ENCODE assay signal across 8 mouse cellular contexts in the genomic region with DNA sequence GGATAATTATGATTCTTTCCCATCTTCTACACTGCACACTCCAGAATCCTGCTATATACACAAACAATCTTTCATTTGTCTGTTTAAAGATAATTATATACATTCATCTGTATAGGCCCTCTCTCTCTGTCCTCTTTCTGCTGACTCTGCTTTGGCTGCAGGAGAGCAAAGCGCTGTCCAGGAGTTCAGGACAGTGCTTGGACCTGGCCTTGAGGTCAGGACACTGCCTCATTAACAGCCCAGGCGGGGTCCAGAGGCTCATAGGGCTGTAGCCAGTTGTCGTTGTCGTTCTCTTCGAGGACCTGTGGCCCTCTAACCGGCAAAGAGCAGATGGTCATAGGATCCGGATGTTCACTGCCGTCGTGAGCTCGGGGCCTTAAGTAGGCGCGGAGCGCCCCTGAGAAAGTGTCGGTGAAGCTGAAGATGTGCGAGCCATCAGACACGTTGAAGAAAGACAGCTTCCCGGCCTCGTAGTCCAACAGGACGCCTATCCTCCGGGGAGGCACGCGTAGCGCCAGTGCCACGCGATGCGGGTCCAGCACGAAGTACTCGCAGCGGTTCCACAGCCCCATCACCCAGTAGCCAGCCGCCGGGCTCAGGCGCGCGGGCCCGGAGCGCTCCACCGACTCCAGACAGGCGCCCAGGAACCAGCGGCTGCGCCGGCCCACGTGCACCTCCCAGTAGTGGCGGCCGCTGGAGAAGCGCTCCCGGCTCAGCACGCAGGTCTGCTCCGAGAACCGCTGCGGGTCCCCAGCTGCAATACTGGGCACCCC. TPM values are rescaled to one million over a fixed set of nuclear protein-coding genes. Genes with fewer than 3 reads are reported as not detected.
DNase-seq lines count a peak whose midpoint lies in the region; ATAC-seq lines count a peak whose summit lies in the region.

No protein-coding gene starts in this region.

- 0 out of 2 replicates have a peak, but pooled peaks cover 6% of the 10 kb centered on the region for H3K4me1 ChIP-seq in heart, embryonic 11.5 days (ENCODE audit: control insufficient read depth, insufficient read depth, low read length)
- H3K4me1 ChIP-seq in forebrain, embryonic 15.5 days = peaks cover 8% of the 10 kb centered on the region; the same call in 1 of the 2 replicates
- H3K4me1 ChIP-seq in midbrain, embryonic 15.5 days = peaks cover 8% of the 10 kb centered on the region

- H3K9me3 ChIP-seq in heart, embryonic 11.5 days (replicated peaks; ENCODE audit: control insufficient read depth, low read length) = no peaks in the 10 kb centered on the region
- no peaks in the 10 kb centered on the region for H3K9me3 ChIP-seq in forebrain, embryonic 15.5 days
- no peaks in the 10 kb centered on the region for H3K9me3 ChIP-seq in midbrain, embryonic 15.5 days

- H3K27me3 ChIP-seq in heart, embryonic 11.5 days (ENCODE audit: control insufficient read depth, insufficient read depth, low read length) = peaks cover 22% of the 10 kb centered on the region
- peaks cover 10% of the 10 kb centered on the region for H3K27me3 ChIP-seq in forebrain, embryonic 15.5 days
- H3K27me3 ChIP-seq in midbrain, embryonic 15.5 days (replicated peaks) = peaks cover 5% of the 10 kb centered on the region; the same call in 1 of the 2 replicates

- 6% methylated on average over 49 of the region's 50 CpGs for WGBS in heart, embryonic 11.5 days (ENCODE audit: insufficient replicate concordance)
- WGBS in forebrain, embryonic 15.5 days = 8% methylated on average over 50 of the region's 50 CpGs
- WGBS in midbrain, embryonic 15.5 days = 8% methylated on average over 50 of the region's 50 CpGs

- no peaks in the 10 kb centered on the region for H3K36me3 ChIP-seq in heart, embryonic 11.5 days (ENCODE audit: control insufficient read depth, insufficient read depth, low read length)
- no peaks in the 10 kb centered on the region for H3K36me3 ChIP-seq in forebrain, embryonic 15.5 days
- no peaks in the 10 kb centered on the region for H3K36me3 ChIP-seq in midbrain, embryonic 15.5 days (replicated peaks)

- H3K4me3 ChIP-seq in heart, embryonic 11.5 days (ENCODE audit: low read depth, low read length) = peak overlapping the region; percentile 38
- H3K4me3 ChIP-seq in forebrain, embryonic 15.5 days = peak overlapping the region; percentile 42
- H3K4me3 ChIP-seq in midbrain, embryonic 15.5 days = peak overlapping the region; percentile 44

- DNase-seq in heart, adult 8-10 months (ENCODE audit: low spot score) = no peak
- peak; percentile 33 for DNase-seq in WW6 (ENCODE audit: low read depth, low spot score)
- DNase-seq in left cerebral cortex, postnatal 25 days (ENCODE audit: low spot score in 2 of 2) = peak; percentile 22 to 27
- no peak for DNase-seq in cerebellum, adult 11-12 months
- no peak for DNase-seq in layer of hippocampus, adult 9-11 months

- H3K4me2 ChIP-seq in heart, embryonic 11.5 days = peak overlapping the region; percentile 67
- H3K4me2 ChIP-seq in forebrain, embryonic 15.5 days (replicated peaks) = peak overlapping the region; percentile 61
- peak overlapping the region; percentile 87 for H3K4me2 ChIP-seq in midbrain, embryonic 15.5 days

- no peak for ATAC-seq in heart, embryonic 11.5 days (replicated peaks; ENCODE audit: insufficient number of reproducible peaks, low FRiP score, low TSS enrichment)
- peak; percentile 51 for ATAC-seq in forebrain, embryonic 15.5 days (replicated peaks)
- ATAC-seq in midbrain, embryonic 15.5 days (replicated peaks) = peak; percentile 90

- intact Hi-C loops in left cerebral cortex, postnatal 25 days (cut with DNase I) = no loop called here

- H3K9ac ChIP-seq in heart, embryonic 11.5 days (ENCODE audit: low read depth, low read length) = peak overlapping the region; percentile 23; the same call in 1 of the 2 replicates
- H3K9ac ChIP-seq in forebrain, embryonic 15.5 days (replicated peaks) = peak overlapping the region; percentile 42
- H3K9ac ChIP-seq in midbrain, embryonic 15.5 days = peak overlapping the region; percentile 43

- H3K27ac ChIP-seq in heart, embryonic 11.5 days (ENCODE audit: low read depth, low read length) = no peak overlapping the region
- no peak overlapping the region for H3K27ac ChIP-seq in forebrain, embryonic 15.5 days (replicated peaks)
- H3K27ac ChIP-seq in midbrain, embryonic 15.5 days = no peak overlapping the region

RNA-seq across cellular contexts. Expression of gene Olfr1394, which starts 14.8 kb away (rescaled TPM):
- not detected in 2 replicates for polyA plus RNA-seq in heart, embryonic 11.5 days (2014; fragmentation: Nextera tagmentation; extraction: Ambion mirVana)
- total RNA-seq in heart, adult 8-10 months (2022) = not detected
- polyA plus RNA-seq in forebrain, embryonic 15.5 days (2015; fragmentation: Nextera tagmentation; extraction: Ambion mirVana) = not detected in 2 replicates
- total RNA-seq in left cerebral cortex, postnatal 25 days (2021) = not detected
- polyA plus RNA-seq in midbrain, embryonic 15.5 days (2015; fragmentation: Nextera tagmentation; extraction: Ambion mirVana) = not detected in 2 replicates

RNA-seq across cellular contexts. Expression of gene Btnl9, which starts 17.9 kb away (rescaled TPM):
- 0.39 and 0.49 TPM in 2 replicates for polyA plus RNA-seq in heart, embryonic 11.5 days (2014; fragmentation: Nextera tagmentation; extraction: Ambion mirVana)
- total RNA-seq in heart, adult 8-10 months (2022) = 10 to 100 TPM; 22.6 to 28.5 (median 23.8) TPM
- polyA plus RNA-seq in forebrain, embryonic 15.5 days (2015; fragmentation: Nextera tagmentation; extraction: Ambion mirVana) = 0.09 TPM in 1 of 2 replicates, not detected in the other
- under 1 TPM in 1 of 2 experiments, not detected in 1; 0.07 TPM for total RNA-seq in left cerebral cortex, postnatal 25 days (2021)
- 0.09 and 0.15 TPM in 2 replicates for polyA plus RNA-seq in midbrain, embryonic 15.5 days (2015; fragmentation: Nextera tagmentation; extraction: Ambion mirVana)

RNA-seq across cellular contexts. Expression of gene Olfr1395, which starts 27.0 kb away (rescaled TPM):
- polyA plus RNA-seq in heart, embryonic 11.5 days (2014; fragmentation: Nextera tagmentation; extraction: Ambion mirVana) = not detected in 2 replicates
- not detected for total RNA-seq in heart, adult 8-10 months (2022)
- polyA plus RNA-seq in forebrain, embryonic 15.5 days (2015; fragmentation: Nextera tagmentation; extraction: Ambion mirVana) = not detected in 2 replicates
- not detected for total RNA-seq in left cerebral cortex, postnatal 25 days (2021)
- polyA plus RNA-seq in midbrain, embryonic 15.5 days (2015; fragmentation: Nextera tagmentation; extraction: Ambion mirVana) = not detected in 2 replicates

RNA-seq across cellular contexts. Expression of gene Zfp62, which starts 34.1 kb away (rescaled TPM):
- polyA plus RNA-seq in heart, embryonic 11.5 days (2014; fragmentation: Nextera tagmentation; extraction: Ambion mirVana) = 33.9 and 36.8 TPM in 2 replicates
- 10 to 100 TPM; 25.0 to 31.7 (median 27.1) TPM for total RNA-seq in heart, adult 8-10 months (2022)
- polyA plus RNA-seq in forebrain, embryonic 15.5 days (2015; fragmentation: Nextera tagmentation; extraction: Ambion mirVana) = 54.7 and 55.1 TPM in 2 replicates
- total RNA-seq in left cerebral cortex, postnatal 25 days (2021) = 10 to 100 TPM; 51.8 to 58.5 TPM
- 45.1 and 46.0 TPM in 2 replicates for polyA plus RNA-seq in midbrain, embryonic 15.5 days (2015; fragmentation: Nextera tagmentation; extraction: Ambion mirVana)

RNA-seq across cellular contexts. Expression of gene Olfr1396, which starts 54.4 kb away (rescaled TPM):
- not detected in 2 replicates for polyA plus RNA-seq in heart, embryonic 11.5 days (2014; fragmentation: Nextera tagmentation; extraction: Ambion mirVana)
- total RNA-seq in heart, adult 8-10 months (2022) = 1 to 10 TPM in 3 of 4 experiments, under 1 TPM in 1; 0.72 to 1.3 (median 1.1) TPM
- not detected in 2 replicates for polyA plus RNA-seq in forebrain, embryonic 15.5 days (2015; fragmentation: Nextera tagmentation; extraction: Ambion mirVana)
- not detected for total RNA-seq in left cerebral cortex, postnatal 25 days (2021)
- polyA plus RNA-seq in midbrain, embryonic 15.5 days (2015; fragmentation: Nextera tagmentation; extraction: Ambion mirVana) = 0.11 TPM in 1 of 2 replicates, not detected in the other

Comparison
In these comparisons a context has a peak if more than half of its experiments do, and no peak if none do; other contexts are left out.
1. DNase-seq: peak in WW6 (single experiment) and left cerebral cortex, postnatal 25 days (2 of 2); none in heart, adult 8-10 months (single experiment), cerebellum, adult 11-12 months (single experiment) and layer of hippocampus, adult 9-11 months (single experiment).
2. Peak in every context shown above with its lines, with median percentiles within 50 percentile points of each other: H3K4me2 ChIP-seq, H3K4me3 ChIP-seq and H3K9ac ChIP-seq.